Mouse (Mus musculus): ENCODE measurements around the gene C2cd5. TPM values are rescaled to one million over a fixed set of nuclear protein-coding genes. Genes with fewer than 3 reads are reported as not detected.

The C2cd5 gene
- polyA plus RNA-seq (2017; shearing (Covaris generic)): 111 TPM

GRCm38 (mm10) chr6:143099681-143100382 is at the start of gene C2cd5:
Gene C2cd5 (minus strand): TSS chr6:143100141.

GRCm38 (mm10) chr6:142964076-142964530 is 135.8 kb downstream of the C2cd5 start, which contains the start of gene St8sia1:
Gene St8sia1 (minus strand): TSS chr6:142964452.

Other genes starting within 250 kb of the C2cd5 start
- 15.1 TPM for gene St8sia1, start 135.7 kb downstream of the C2cd5 start, polyA plus RNA-seq (2017; shearing (Covaris generic))
- 15.7 TPM for gene Etnk1, start 67.1 kb upstream of the C2cd5 start, polyA plus RNA-seq (2017; shearing (Covaris generic))

Measured in CD4-positive, CD25-positive, alpha-beta regulatory T cell, adult 9 weeks (primary cell).